Mouse (Mus musculus) thymus, adult 2 months (tissue): ENCODE results near the gene Plvap.

Source experiments
- CTCF ChIP-seq: fragments of 200-500 bp; IDR thresholded peaks from 2 replicates; pipeline ENCODE4 v1.5.1; 2012; ENCODE audit warnings: mild to moderate bottlenecking, control low read depth, low read length, moderate library complexity, borderline replicate concordance; ENCODE audit not compliant: control insufficient read depth, poor library complexity, insufficient read depth; ENCODE audit errors: extremely low read depth
- POLR2A ChIP-seq: fragments of 200-500 bp; IDR thresholded peaks from 2 replicates; pipeline ENCODE4 v1.6.1; 2012; ENCODE audit warnings: mild to moderate bottlenecking, low read length, control low read depth, moderate library complexity; ENCODE audit not compliant: control insufficient read depth, poor library complexity, insufficient read depth; ENCODE audit errors: extremely low read depth

DNA sequence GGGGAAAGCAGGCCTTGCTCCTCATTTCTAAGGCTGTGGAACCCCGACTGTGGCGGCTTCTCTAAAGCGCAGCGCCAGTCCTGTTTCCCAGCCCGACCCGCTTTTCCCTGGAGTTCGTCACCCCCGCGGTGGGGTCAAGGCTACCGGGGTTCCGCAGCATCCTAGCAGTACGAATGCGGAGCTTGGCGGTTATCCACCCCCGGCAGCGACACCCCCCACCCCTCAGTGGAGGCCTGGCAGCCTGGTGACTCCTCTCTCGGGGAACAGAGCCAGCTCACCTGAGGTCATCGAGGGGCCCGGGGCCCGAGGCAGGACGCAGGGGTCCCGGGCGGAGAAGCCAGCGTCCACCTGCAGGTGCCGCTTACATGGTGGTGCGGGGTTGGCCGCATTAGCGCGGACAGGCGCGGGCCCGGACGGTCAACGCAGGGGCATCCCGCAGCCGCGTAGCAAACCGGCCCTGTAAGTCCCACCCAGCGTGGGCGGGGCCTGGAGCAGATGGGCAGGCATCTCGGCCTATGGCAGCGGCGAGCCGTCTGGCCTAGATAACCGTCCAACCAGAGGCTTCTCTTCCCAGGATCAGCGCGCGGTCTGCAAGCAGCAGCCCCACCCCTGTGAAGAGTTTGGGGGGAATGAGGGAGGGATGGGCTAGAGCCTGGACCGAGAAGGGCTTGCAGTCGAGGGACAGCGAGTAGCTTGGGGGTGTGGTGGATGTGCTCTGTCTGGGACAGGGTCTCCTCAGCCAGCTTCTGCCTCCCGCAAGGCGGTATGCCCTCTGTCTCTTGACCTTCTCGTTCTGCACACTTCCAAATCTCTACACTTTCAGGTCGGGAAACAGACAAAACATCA, 48.1 kb downstream of the Plvap start, which contains the start of gene Abhd8:
- TF ChIP-seq POLR2A (peak; percentile 70), CTCF (no peak)
